Mouse (Mus musculus): ENCODE measurements around the gene Sec24a.

GRCm38 (mm10) chr11:51648566-51648965 is 114.9 kb downstream of the Sec24a start:
- TF ChIP-seq CTCF (conservative IDR thresholded peaks at IDR 0.05; ENCODE audit: low read length) (no peak), POU5F1 (IDR thresholded peaks at IDR 0.05; ENCODE audit: borderline replicate concordance, low read length) (no peak), NANOG (IDR thresholded peaks at IDR 0.05; ENCODE audit: borderline replicate concordance, low read length) (no peak)

Measured in E14TG2a.4 (cell line).